Mouse (Mus musculus) frontal cortex, adult (tissue): ENCODE measurements around the gene Mst1.

Experiments
- ATAC-seq: cut with Nextera tagmentation; 2 replicates; pipeline ENCODE4 v1.9.2; 2017; ENCODE audit warnings: mild to moderate bottlenecking, moderate library complexity, mixed read lengths; ENCODE audit not compliant: low TSS enrichment

Gene Mst1

GRCm38 (mm10) chr9:108056361-108057261 lies 23.6 kb upstream of the Mst1 start:
- no peak for ATAC-seq

DNA sequence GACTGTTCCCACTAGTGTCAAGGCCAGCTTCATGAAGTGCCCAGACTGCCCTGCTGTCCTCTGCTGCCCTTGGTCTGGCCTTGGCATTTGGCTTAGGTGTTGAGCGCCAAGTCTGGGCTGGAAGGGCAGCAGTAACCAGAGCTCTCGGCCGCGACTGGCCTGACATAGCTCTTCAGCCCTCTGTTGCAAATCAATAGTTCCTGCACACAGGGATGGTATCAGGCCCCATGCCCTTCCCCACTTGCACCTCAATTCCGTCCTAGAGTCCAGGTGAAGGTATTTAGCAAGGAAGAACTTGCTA lies 23.0 kb upstream of the Mst1 start:
- no peak for ATAC-seq

- ATAC-seq = no peak
Measured at GRCm38 (mm10) chr9:108058291-108058690, 21.9 kb upstream of the Mst1 start.

- no peak for ATAC-seq
Measured at GRCm38 (mm10) chr9:108062142-108062541, 18.1 kb upstream of the Mst1 start.

- ATAC-seq = no peak
Measured at GRCm38 (mm10) chr9:108063361-108063760, 16.9 kb upstream of the Mst1 start.

GRCm38 (mm10) chr9:108065491-108066011 lies 14.7 kb upstream of the Mst1 start:
- peak; percentile 75 for ATAC-seq

DNA sequence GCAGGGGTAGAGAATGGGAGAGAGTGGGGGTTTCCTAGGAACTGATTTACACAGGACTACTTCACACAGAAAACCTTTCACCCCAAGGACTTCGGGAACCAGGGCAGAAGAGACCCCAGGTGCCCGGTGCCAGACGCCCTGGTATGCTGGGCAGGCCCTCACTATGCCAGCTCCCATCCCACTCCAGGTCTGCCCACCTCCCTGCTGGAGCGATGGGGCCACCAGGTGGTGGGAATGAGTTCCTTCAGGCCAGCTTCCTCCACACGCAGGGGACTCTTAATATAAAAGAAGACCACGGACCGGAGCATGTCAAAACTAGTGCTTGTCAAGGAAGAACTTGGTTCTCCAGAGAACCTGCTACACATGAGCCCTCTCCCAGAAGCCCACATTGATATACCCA lies 13.0 kb upstream of the Mst1 start:
- ATAC-seq = no peak

GRCm38 (mm10) chr9:108067900-108068299 lies 12.3 kb upstream of the Mst1 start:
- ATAC-seq = peak; percentile 35

GRCm38 (mm10) chr9:108069007-108069406 lies 11.2 kb upstream of the Mst1 start:
- ATAC-seq = no peak

DNA sequence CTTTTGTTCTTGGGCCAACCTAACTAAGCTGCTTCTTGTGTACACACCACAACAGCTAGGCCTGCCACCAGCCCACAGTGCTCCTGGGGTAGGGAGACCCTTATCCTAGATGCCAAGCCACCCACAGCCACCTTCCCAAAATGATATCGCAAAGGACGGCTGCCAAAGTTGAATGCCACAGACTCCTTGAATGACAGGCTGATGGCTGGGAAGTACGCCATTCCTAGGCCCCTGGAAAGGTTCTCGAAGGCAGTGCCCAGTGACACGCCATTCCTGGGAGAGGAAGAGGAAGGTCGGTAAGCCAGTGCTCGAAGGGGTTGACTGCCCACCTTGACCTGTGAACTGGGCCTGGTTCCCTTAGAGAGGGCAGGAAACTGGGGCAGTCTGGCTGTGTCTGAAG lies 10.7 kb upstream of the Mst1 start:
- no peak for ATAC-seq

DNA sequence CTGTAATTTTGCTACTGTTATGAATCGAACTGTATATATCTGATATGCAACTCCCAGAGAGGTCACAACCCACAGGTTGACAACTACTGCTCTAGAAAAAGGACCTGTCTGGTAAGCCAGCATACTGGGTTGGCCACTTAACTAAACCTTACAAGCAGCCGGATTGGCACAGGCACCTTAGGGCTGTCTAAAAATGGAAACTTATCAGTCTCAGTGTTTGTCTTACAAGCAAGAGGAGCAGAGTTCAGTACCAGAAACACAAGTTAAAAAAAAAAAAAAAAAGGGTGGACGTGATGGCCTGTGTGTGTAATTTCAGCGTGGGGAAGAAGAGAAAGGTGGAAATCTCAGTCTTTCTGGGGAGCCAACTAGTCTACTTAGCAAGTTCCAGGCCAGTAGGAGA lies 8.4 kb upstream of the Mst1 start:
- ATAC-seq = no peak

- no peak for ATAC-seq
Measured at GRCm38 (mm10) chr9:108072481-108072924, 7.7 kb upstream of the Mst1 start.

- no peak for ATAC-seq
Measured at GRCm38 (mm10) chr9:108073141-108073930, 6.9 kb upstream of the Mst1 start.

DNA sequence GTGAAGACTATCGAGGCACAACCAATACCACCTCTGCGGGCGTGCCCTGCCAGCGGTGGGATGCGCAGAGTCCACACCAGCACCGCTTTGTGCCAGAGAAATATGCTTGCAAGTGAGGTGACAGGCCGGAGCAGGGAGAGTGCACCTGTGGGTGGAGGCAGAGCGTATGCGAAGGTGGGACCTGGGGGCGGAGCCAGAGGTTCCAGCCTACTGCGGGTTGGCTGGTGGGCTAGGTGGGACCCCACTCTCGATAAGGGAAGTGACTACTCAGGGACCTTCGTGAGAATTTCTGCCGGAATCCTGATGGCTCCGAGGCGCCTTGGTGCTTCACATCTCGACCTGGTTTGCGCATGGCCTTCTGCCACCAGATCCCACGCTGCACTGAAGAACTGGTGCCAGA lies 2.3 kb downstream of the Mst1 start:
- no peak for ATAC-seq

- no peak for ATAC-seq
Measured at GRCm38 (mm10) chr9:108082988-108083431, 2.8 kb downstream of the Mst1 start, which contains the start of gene Rnf123. Rnf123 (minus strand) TSS chr9:108083346.

DNA sequence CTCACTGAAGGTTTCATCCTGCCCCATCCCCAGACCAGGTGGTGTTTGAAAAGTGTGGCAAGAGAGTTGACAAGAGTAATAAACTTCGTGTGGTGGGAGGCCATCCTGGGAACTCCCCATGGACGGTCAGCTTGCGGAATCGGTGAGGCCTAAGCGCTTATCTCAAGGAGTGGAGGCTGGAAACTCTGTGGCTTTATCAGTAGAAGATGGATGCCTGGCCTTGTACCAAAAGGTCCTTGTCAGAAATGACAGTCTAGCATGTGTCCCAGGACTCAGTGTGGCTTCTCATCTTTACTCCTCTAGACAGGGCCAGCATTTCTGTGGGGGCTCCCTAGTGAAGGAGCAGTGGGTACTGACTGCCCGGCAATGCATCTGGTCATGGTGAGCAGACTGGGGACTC lies 3.3 kb downstream of the Mst1 start:
- ATAC-seq = no peak

DNA sequence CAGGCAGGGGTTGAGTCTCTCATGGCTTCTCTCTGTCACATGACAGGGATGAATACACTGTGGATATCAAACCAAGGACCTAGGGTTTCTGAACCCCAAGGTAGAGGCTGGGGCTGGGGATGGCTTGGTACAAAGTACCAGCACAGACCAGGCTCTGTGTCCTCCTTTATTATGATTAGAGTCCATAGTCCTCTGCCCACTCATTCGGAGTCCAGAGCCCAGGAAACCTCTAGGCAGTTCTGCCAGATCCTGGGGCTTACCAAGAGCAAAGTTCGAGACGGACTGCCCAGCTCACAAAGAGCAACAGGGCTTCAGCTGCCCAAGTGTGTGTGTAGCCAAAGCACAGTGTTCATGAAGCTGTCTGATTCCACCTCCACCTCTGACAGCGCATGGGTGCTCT lies 5.0 kb downstream of the Mst1 start:
- no peak for ATAC-seq

DNA sequence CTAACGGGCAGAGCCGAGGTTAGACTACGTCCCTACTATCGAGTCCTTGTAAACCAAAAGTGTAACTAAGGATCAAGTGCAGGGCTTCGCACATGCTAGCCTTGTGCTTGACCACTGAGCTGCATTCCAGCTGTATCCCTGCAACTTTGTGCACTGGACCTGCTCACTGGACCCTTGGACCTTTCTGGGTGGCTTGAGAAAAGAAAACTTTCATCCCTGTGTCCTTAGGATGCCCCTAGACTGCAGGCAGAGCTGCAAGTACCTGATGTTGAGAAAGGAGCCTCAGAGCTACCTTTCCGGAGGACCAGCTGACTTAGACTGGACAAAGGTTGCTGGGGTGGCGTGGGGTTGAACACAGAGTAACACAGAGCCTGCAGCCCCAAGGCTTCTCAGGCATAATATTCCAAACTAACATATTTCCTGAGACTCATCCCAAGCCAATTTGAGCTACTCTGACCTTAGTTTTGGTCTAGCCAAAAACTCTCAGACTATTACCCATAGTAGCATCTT lies 10.4 kb downstream of the Mst1 start:
- no peak for ATAC-seq

DNA sequence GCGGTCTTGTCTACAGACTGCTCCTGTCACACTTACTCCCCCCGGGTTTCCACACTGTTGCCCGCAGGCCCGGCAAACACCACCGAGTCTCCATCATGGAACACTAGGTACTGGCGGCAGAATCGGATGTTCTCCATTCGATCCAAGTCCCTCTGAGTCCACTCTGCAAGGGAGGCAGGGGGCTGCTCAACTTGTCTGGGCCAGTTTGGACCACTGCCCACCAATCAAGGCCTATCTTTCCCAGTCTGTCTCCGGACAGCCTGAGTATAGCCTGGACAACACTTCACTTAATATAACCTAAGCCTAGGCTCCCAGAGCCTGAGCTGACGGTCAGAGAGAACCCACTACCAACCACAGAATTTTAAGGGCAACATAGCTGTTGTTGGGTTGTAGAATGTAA lies 13.3 kb downstream of the Mst1 start:
- ATAC-seq = no peak

GRCm38 (mm10) chr9:108094184-108094941 lies 14.1 kb downstream of the Mst1 start, which contains the start of gene Apeh:
Apeh (minus strand) TSS chr9:108094606.
- ATAC-seq = peak; percentile 50

DNA sequence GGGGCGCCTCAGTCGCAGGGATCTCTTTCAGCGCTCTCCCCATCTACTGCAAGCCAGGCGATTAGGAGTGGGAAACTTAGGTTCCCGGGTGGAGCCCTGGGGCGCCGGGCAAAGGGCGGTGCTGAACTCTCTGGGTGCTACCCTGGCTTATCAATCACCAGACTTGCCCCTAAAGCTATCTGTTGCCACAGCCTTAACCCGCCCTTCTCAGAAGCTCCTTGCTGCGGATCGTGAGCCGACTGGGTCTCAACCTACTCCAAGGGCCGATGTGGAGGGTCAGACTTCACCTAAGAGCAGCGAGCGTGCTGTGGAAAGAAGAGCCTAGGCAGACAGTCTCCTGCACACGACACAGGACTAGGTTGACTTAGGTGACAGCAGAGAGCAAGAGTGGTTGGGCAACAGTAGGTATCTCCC lies 14.8 kb downstream of the Mst1 start:
- 0 out of 2 replicates have a peak, but pooled peaks have one; percentile 21 for ATAC-seq

DNA sequence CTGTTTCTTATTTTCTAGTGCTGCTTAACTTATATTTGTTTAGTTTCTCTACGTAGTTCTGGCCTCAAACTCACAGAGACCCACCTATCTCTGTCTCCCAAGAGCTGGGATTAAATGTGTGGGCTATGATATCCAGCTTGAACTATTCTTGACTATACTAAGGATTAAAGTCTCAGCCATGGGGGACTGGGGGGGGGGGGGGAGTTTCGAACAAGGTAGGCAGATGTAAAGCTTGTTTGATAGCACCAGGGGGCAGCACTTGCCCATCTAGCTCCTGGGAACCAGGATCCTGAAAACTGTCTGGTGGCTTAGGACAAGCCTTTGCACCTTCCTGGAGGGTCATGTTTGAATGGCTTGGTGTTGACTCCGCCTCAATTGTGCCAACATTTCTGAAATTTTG lies 15.3 kb downstream of the Mst1 start:
- peak; percentile 31 for ATAC-seq
